Mouse (Mus musculus) cerebellum, adult 9-10 months (tissue): ENCODE results near the gene C1qb.

ENCODE experiments used
- DNase-seq: peaks from one replicate; pipeline ENCODE4 v3.0.0; 2022

Gene C1qb

DNA sequence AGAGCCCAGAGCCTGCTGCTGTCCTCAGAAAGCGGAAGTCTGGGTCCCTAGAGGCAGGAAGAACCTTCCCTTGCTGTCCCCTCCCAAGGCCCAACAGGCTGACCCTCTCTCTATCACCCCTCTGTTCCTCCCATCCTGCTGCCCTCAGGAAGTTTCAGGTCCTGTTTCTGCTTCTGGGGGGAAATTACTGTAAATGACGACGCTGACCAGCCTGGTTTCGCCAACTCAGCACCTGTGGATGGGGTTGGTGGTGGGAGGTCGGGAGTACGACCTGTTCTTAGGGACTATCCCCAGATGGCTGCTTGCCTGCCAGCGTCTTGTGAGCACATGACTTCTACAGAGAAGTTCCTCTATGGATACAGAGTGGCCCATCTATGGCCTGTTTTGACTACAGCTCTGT lies at the start of gene C1qb:
C1qb (minus strand) TSS at position 87 of the 400 bp plus-strand sequence.
- DNase-seq = no peak

DNA sequence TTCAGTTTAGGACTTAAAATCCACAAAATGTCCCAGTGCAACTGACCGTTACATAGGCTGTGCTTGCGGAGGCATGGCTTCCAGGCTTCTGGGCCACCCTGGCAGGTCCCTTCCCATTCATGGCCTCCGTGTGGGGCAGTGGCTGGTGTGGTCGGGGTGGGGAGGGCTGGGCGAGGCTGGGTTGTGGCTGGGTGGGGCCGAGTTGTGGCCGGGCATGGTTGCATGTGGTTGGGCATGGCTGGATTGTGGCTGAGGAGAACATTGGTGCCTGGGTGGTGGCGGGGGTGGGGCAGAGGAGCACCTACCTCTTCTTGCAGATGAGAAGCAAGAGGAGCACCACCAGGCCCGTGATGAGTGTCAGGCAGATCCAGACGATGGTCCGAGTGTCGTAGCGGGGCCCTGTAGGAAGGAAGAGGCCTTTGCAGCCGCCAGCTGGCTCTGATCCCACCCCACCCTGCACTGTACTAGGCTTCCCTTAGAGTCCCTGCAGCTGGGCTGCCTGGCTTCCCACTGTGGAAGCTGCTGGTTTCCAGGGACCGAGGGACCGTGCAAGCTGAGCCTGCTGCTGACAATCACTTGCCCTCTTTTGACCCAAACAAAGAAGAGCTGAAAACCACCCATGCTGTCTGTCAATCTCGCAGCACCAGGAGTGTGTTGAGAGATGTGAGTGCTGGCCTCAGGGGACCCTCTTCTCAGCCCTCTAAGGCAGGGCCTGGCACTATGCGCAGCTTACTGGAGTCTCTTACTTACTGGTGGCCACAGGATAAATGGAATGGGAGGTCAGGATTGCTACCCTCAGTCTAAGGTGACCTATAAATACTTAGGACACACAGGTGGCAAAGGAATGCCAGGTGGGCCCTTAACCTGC lies 49.0 kb upstream of the C1qb start:
- DNase-seq = no peak

DNA sequence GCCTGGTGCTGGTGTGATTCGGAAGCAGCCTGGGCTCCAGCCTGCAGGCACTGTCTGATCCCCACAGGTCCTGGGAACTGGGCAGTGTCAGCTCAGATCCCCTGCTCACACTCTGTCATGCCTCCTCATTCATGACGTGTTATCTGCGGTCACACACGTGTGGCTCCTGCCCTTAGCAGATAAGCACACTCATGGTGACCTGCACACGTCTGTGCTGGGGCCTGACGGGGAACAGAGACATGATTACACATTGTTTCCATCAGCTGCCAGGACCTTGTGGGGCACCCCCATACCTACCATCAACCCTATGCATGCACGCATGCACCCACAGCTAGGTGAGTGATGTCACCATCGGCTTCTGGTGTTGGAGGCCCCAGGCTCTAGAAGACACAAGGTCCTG lies 44.5 kb upstream of the C1qb start:
- no peak for DNase-seq

DNA sequence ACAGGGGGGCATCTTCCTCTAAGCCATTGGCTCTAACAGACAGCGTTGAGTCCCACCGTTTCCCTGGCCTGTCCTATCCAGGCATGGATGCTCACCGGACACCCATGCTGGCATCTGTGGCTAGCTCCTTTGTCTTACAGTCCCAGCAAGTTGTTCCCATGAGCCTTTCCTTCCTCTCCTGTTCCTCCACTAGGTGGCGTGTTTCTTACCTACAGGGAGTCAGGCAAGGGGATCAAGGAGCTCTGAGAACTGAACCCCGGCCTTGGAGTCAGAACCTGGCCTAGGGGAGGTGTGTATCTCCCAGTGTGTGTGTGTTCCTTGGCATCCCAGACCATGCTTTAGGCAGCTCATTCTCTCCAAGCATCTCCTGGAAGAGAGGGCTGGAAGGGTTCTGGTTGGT lies 42.9 kb upstream of the C1qb start:
- peak; percentile 80 for DNase-seq

DNA sequence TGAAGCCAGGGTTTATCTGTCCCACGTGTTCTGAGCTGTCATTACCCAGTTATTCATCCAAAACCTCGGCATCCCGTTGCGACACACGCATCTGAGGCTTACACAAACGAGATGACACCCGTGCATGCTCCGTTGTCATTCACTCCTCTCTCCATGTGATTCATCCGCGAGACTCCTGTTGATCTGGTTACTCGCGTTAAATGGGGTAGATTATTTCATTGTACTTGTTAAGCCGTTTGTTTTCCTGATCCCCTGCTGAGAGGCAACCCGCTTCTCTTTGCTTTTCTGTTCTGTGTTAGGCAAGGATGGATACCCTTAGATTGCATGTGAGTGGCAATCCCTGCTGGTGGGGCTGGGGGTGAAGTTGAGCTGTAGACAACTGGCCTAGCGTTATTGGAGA lies 39.8 kb upstream of the C1qb start:
- no peak for DNase-seq

DNA sequence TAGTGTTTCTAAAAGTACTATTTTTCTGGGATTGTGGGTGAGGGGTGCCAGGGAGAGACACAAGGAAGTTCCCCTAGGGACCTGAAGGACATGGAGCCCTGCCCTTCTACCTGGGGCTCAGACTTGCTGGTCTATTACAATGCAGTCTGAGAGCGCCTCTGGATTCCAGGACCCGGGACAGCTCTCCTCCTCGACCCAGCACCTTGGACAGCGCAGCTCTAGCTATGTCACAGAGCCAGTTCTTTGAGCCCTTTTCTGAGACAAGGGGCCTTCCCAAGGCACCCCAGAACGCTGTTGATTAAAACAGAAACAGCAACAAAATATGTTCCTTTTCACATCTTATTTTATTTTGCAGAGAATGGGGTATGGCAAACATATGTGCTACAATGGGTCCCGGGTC lies 38.5 kb upstream of the C1qb start:
- no peak for DNase-seq

DNA sequence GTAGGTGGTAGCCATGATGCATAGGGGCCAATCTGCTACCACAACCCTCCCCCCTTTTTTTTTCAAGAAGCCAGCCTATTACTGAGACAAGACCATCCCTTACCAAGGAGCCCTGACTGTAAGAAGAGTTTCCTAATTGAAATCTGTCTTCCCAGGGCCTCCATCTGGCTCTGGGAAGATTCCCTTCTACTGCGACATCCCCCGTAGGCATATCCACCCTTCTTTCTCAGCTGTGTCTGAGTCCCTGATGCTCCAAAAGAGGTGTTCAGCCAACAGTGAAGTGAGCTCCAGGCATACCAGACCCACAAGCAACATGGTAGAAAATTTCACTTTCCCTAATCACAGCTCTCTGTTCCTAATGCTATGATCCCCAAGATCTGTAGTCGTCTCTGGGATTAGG lies 33.5 kb upstream of the C1qb start:
- DNase-seq = no peak

DNA sequence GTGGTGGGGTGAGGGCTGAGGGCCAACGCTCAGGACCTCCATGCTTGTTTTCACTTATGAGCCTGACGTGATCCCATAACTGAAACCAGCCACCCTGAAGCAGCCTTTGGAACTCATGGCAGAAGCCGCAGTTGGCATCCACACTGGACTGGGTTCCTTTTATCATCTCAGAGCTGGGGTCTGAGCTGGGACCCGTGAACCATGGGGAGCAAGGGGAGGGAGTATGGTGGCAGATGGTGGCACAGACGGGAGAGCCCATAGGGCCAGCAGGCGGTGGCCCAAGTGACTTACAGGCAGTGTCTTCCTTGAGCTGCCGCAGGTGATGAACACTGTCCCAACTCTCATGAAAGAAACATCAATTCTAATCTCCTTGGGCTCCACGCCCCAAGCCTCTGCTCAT lies 32.8 kb upstream of the C1qb start:
- DNase-seq = no peak

DNA sequence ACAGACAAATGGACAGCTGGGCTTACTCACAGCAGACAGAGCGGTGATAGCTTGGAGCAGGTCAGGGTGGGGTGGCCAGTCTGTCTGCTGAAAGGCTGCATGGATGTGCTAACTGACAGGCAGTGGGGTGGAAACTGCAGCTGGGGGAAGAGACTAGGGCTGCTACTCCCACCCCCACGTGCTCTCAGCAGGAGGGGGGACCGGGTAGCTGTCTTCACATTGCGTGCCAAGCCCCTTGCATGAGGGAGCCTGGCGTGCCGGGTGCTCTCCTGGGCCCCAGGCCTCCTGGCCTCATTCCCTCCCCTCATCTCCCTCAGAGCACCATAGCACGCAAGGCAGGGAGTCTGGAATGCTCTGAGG lies 31.2 kb upstream of the C1qb start:
- DNase-seq = no peak

DNA sequence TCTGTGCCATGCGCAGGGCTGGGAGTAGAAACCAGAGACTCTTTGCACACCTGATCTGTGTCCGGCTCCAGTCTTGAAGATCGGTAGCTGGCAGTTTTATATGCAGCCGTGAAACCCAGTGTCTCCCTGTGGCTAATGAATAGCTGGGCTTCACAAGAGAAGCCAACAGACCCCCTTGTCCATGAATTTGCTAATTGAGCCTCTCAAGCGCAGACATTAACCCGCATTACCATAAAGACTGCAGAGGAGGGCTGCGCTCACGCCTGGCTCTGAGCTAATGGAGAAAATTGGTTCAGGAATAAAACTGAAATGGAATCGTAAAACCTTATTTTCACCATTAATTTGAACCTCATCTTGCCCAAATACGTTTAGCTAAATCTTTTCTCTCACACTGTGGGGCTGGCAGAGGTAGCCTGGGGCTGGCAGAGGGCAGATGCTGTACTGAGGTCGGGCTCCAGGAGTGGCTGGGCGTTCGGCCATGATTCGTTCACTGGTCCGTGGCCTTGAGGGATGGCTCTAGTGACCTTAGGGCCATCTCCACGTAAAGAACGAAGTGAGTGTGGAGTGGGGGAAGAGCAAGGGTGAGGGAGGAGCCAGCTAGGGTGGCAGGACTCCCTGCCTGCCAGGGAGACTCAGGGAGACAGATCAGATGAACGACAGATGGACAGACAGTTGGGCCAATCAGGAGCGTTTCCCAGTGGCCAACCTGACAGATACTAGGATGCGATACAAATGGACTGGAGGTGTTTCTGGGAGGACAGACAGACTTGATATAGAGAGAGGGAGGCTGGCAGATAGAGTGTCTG lies 30.6 kb upstream of the C1qb start:
- DNase-seq = peak; percentile 56

DNA sequence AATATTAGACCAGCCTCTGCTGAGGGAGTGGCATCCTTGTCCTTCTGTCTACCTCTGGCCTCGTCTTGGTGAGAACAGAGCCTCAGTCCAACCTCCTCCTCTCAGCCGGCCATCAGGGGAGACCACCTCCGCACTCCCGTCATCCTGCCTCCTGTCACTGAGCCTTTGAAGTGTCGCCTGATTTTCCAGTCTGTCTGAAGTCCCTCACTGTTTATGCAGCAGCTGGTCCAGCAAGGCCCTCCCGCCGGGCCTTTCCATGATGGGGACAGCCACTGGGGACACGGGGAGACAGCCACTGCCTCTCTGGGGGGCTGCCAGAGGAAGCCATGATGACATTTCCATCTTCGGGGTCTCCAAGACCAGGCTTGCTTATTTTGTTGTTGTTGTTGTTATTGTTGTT lies 26.9 kb upstream of the C1qb start:
- DNase-seq = no peak

DNA sequence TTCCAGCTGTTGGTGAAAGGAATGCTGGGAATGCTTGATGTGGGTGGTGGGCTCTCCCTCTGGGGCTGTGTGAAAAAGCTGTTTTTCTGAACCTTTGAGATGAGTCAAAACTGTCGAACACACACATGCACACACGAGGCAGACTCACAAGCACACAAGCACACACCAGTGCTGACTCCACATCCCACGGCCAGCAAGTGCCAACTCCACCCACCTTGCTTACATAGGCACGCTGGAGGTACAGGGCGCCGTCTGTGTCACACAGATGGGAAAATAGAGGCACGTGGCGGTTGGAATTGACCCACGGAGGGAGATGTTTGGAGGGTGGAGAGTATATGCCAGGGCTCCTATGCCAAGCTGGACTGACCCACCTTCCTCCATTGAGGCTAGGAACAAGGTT lies 25.8 kb upstream of the C1qb start:
- no peak for DNase-seq

DNA sequence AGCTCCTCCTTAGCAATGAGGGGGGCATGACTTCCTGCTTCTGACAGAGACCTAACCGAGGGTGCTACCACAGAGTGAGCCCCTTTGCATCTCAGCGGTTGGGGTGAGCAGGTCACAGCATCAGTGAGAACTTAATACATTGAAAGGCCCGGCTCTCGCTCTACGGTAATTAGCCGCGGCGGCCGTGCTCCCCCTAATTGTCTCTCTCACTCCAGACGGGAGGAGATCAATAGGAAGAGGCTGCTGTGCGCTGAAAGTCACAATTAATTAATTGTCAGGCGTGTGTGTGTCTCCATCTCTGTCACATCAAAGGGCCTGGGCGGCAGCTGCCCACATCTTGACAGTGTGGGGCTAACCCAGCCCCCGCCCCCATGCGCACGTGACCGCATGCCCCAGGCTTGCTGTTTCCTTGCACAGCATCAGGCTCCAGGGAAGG lies 25.2 kb upstream of the C1qb start:
- no peak for DNase-seq

DNA sequence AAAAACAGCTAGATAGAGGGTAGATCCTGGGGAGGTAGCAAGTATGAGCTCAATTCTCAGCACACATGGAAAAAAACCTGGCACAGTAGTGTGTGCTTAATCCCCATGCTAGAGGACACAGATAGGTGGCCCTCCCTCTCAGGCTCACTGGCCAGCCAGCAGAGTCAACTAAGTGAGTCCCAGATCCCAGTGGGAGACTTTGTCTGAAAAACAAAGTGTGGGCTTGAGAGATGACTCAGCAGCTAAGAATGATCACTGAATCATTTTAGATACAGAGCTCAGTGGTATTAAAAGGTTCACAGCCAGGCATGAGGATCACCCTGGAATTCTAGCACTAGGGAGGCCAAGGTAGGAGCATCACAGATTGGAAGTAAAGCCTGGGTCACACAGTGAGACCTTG lies 21.8 kb upstream of the C1qb start:
- no peak for DNase-seq

DNA sequence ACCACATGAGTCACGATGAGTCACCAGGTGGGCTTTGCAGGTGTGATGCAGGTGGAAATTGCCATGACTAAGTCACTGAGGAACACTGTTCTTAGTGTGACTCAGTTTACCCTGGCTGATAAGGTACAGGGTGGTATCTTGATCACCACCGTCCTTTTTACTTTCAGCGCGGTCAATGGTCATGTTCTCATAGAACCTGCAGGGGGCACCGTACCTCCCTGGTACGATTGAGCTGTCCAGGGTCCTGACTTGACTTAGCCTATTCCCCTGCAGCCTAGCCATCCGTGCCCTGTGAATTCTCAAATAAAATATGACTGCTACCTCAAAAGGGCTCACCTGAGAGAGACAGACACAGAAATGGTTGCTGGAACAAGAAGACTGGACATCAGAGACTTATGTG lies 21.0 kb upstream of the C1qb start:
- DNase-seq = no peak

DNA sequence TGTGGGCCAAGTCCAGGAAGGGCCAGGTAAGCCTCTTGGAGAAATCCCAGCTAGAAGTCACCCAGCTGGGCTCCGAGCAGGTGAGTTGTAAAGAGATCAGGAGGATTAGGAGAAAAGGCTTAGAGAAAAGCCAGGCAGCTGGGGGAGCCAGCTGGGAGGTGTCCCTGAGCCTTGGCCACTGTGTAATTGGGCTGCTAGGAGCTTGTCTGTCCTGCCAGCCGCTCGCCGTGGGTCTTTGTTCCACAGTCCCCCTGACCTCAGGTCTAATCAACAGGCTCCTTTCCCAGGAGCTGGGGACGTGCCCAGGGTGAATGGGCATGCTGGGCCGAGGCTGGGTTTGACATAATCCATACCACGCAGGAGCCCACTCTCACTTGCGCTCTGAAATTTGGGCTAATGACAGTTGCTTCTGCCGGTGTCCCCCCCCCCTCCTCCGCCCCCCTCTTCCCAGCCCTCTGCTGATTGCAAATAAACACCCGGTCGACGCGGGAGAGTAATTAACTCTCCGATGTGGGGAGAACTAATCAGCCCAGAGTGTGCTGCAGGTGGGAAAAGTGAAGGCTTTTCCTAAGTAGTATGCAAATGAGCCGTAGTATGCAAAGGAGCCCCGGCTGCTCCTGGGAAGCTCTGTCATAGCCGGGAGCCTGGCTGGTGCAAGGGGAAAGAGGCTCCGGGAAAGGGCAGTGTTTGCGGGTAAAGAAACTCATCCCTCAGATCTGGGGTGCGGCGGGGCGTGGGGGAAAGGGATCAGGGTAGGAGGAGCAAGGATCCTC lies 19.0 kb upstream of the C1qb start:
- DNase-seq = no peak

DNA sequence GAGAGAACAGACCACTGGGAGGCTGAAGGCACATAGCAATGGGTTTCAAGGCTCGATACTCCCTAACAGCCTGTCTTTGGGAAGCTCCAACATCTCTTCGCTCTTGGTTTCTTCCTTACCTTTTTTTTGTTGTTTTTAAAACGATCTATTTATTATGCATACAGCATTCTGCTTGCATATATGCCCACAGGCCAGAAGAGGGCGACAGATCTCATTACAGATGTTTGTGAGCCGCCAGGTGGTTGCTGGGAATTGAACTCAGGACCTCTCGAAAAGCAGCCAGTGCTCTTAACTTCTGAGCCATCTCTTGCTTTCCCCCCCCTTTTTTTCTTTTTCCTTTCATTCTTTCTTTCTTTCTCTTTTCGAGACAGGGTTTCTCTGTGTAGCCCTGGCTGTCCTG lies 13.2 kb upstream of the C1qb start:
- no peak for DNase-seq

DNA sequence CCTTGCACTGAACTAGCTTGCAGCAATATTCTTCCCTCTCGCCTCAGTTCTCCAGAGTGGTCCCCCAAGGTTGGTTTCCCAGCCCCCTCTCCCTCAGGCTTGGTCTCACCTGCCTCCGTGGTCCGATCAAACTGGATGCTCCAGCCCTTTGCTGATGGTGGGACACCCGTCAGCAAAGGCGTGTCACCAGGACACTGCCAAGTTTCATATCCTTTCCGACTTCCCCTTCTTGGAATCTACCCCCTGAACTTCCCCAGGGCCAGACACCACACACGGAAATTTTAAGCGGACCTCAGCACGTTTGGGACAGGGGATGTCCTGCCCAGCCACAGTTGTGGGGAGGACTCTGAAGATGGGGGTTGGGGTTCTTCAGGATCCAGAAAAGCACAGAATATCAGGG lies 12.7 kb upstream of the C1qb start, which contains the start of gene C1qa:
C1qa (minus strand) TSS at position 167 of the 400 bp plus-strand sequence.
- DNase-seq = no peak

DNA sequence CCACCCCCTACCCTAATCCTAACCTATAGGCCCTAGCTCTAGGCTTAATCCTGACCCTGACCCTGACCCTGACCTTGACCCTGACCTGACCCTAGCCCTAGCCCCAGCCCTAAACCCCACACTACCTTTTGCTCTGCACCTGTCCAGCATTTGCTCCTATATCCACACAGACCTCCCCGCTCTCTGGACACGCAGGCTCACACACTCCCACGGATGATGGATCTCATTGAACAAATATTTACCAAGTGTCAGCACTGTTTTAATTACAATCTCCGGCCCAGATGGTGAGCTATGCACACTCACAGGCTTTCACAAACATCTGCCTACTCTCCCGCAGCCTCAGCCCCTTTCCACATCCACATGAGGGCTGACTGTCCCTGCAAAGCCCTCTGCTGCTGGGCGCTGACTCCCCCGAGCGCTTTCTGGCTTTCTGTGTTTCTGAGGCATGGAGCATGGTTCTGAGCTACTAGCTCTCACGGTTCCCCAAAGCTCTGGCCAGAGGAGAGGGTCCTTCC lies 12.2 kb upstream of the C1qb start:
- DNase-seq = no peak

DNA sequence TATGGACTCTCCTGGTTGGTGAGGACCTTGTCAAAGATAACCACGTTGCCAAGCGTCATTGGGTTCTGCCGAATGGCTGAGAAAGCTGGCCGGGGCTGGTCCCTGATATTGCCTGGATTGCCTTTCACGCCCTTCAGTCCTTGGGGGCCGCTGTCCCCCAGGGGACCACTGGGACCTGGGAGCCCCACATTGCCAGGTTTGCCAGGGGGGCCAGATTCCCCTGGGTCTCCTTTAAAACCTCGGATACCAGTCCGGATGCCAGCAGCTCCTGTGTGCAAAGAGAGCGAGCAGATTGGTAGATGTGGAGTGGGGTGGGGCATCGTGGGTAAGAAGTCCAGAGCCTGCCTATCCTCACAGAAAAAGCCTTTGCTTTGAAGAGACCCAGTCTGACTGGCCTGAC lies 10.5 kb upstream of the C1qb start:
- no peak for DNase-seq

DNA sequence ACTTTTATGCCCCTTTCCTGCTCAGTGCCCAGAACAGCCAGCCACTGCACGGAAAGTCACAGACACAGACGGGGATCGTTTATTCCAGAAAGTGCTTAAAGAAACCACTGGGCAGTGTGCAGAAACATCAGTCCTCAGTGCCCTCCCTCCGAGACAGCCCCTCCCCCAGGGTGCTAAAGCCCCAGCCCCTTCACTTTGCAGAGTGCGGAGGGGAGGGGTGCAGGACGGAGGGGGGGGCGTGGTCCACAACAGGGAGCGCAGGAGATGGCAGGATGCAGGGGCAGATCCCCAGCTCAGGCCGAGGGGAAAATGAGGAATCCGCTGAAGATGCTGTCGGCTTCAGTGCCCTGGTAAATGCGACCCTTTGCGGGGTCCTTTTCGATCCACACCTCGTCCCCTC lies 9.9 kb upstream of the C1qb start:
- DNase-seq = no peak

DNA sequence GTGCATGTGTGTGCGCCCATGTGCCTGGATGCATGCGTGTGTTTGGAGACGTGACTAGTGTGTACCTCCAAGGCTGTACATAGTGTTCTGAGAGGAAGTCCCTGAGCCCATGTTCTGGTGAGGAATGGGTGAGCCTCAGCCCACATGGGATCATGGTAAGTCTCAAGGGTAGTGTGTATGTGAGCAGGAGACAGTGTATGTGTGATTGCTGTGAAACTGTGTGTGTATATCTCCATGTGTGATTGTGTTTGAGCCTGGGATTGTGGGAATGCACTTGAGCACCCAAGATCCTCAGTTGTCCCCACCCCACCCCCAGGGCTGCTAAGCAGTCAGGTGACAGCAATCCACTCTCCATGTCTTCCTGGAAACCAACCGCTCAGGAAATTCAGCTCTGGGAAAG lies 8.8 kb upstream of the C1qb start:
- no peak for DNase-seq
